In genomic region chr4:82436656-82437055, GRCm38 (mm10) we compare ENCODE assay signal across 17 mouse cellular contexts.
DNase-seq lines count a peak whose midpoint lies in the region; ATAC-seq lines count a peak whose summit lies in the region.
"Had no signal": no experiment of that assay in that cellular context is flagged by ENCODE, and none has a peak within 500 bp of the region (broad histone marks: within the 10 kb centered on the region; RNA-seq: fewer than 3 reads in every experiment).

No protein-coding gene starts in this region.

- peak; percentile 78 for DNase-seq in heart, adult 11 months
- no peak for DNase-seq in heart, adult 9 months (ENCODE audit: low spot score in 2 of 2)
- DNase-seq in intestine, embryonic 14.5 days (ENCODE audit: low spot score), result no peak
- no peak for DNase-seq in lung, postnatal 10 days
- no peak for DNase-seq in gastrocnemius, adult 8-10 months (ENCODE audit: low spot score in 2 of 2)
- DNase-seq: B cell, adult 2 months; cerebellum, adult 11 months; forebrain, postnatal 0 days; gastrocnemius, postnatal 14 days; liver; thymus, adult 2 months had no signal

- peak overlapping the region; percentile 43; the same call in 1 of the 2 replicates for H3K27ac ChIP-seq in intestine, embryonic 14.5 days (ENCODE audit: low read depth)
- no peak overlapping the region for H3K27ac ChIP-seq in intestine, embryonic 16.5 days (ENCODE audit: low read length)
- peak overlapping the region; percentile 95 for H3K27ac ChIP-seq in lung, embryonic 16.5 days (ENCODE audit: low read length)
- H3K27ac ChIP-seq in stomach, embryonic 15.5 days, result peak overlapping the region; percentile 58

- H3K4me1 ChIP-seq in intestine, embryonic 14.5 days (replicated peaks; ENCODE audit: control insufficient read depth, insufficient read depth, low read length), result peaks cover 46% of the 10 kb centered on the region
- peaks cover 22% of the 10 kb centered on the region for H3K4me1 ChIP-seq in intestine, embryonic 16.5 days (ENCODE audit: control insufficient read depth, insufficient read depth, low read length)
- H3K4me1 ChIP-seq in lung, embryonic 16.5 days (replicated peaks; ENCODE audit: control insufficient read depth, insufficient read depth, low read length), result peaks cover 68% of the 10 kb centered on the region
- H3K4me1 ChIP-seq in stomach, embryonic 15.5 days, result peaks cover 18% of the 10 kb centered on the region; the same call in 1 of the 2 replicates

- H3K4me3 ChIP-seq in intestine, embryonic 14.5 days (ENCODE audit: low read depth, low read length), result no peak overlapping the region
- H3K4me3 ChIP-seq in intestine, embryonic 16.5 days (ENCODE audit: low read length), result no peak overlapping the region
- H3K4me3 ChIP-seq in lung, embryonic 16.5 days (ENCODE audit: low read length), result no peak overlapping the region
- H3K4me3 ChIP-seq in stomach, embryonic 15.5 days (replicated peaks), result no peak overlapping the region

- ATAC-seq in intestine, embryonic 14.5 days (replicated peaks; ENCODE audit: low FRiP score, low TSS enrichment, low read depth), result no peak
- ATAC-seq in intestine, embryonic 16.5 days, result no peak
- no peak for ATAC-seq in lung, embryonic 16.5 days (ENCODE audit: low read depth)
- no peak for ATAC-seq in stomach, embryonic 15.5 days (ENCODE audit: insufficient read depth, low FRiP score, low read depth)
- ATAC-seq: activated CD4-positive, CD25-positive, alpha-beta regulatory T cell, adult 4 months; forebrain, postnatal 0 days; hindbrain, embryonic 16.5 days had no signal

- H3K9ac ChIP-seq in intestine, embryonic 14.5 days (ENCODE audit: low read length), result no peak overlapping the region
- H3K9ac ChIP-seq in intestine, embryonic 16.5 days (ENCODE audit: low read depth, low read length), result no peak overlapping the region
- H3K9ac ChIP-seq in lung, embryonic 16.5 days (ENCODE audit: low read length), result 0 out of 2 replicates have a peak overlapping the region, but pooled peaks have one; percentile 21
- no peak overlapping the region for H3K9ac ChIP-seq in stomach, embryonic 15.5 days
- H3K9ac ChIP-seq: forebrain, postnatal 0 days had no signal

- H3K27me3 ChIP-seq in intestine, embryonic 14.5 days (replicated peaks; ENCODE audit: control insufficient read depth, insufficient read depth, low read length), result no peaks in the 10 kb centered on the region
- no peaks in the 10 kb centered on the region for H3K27me3 ChIP-seq in intestine, embryonic 16.5 days (replicated peaks; ENCODE audit: control insufficient read depth, insufficient read depth, low read length)
- no peaks in the 10 kb centered on the region for H3K27me3 ChIP-seq in lung, embryonic 16.5 days (ENCODE audit: control insufficient read depth, insufficient read depth, low read depth, low read length)
- H3K27me3 ChIP-seq in stomach, embryonic 15.5 days (replicated peaks), result no peaks in the 10 kb centered on the region

- no peak overlapping the region for H3K4me2 ChIP-seq in intestine, embryonic 14.5 days (ENCODE audit: low read length)
- H3K4me2 ChIP-seq in intestine, embryonic 16.5 days (ENCODE audit: low read depth, low read length), result no peak overlapping the region
- H3K4me2 ChIP-seq in lung, embryonic 16.5 days (ENCODE audit: low read depth, low read length), result peak overlapping the region; percentile 9; the same call in 1 of the 2 replicates
- no peak overlapping the region for H3K4me2 ChIP-seq in stomach, embryonic 15.5 days
- H3K4me2 ChIP-seq: midbrain, embryonic 11.5 days had no signal

- no peaks in the 10 kb centered on the region for H3K9me3 ChIP-seq in intestine, embryonic 14.5 days (ENCODE audit: control insufficient read depth, low read length)
- no peaks in the 10 kb centered on the region for H3K9me3 ChIP-seq in intestine, embryonic 16.5 days (ENCODE audit: control insufficient read depth, low read length)
- no peaks in the 10 kb centered on the region for H3K9me3 ChIP-seq in lung, embryonic 16.5 days (ENCODE audit: control insufficient read depth, low read length)
- no peaks in the 10 kb centered on the region for H3K9me3 ChIP-seq in stomach, embryonic 15.5 days

- 73% methylated on average over 2 of the region's 2 CpGs for whole genome bisulfite sequencing in intestine, embryonic 14.5 days
- 65% methylated on average over 2 of the region's 2 CpGs for WGBS in intestine, embryonic 16.5 days
- 34% methylated on average over 2 of the region's 2 CpGs for WGBS in lung, embryonic 16.5 days
- 75% methylated on average over 2 of the region's 2 CpGs for WGBS in stomach, embryonic 15.5 days

- H3K36me3 ChIP-seq in intestine, embryonic 14.5 days (ENCODE audit: control insufficient read depth, insufficient read depth, low read length), result no peaks in the 10 kb centered on the region
- no peaks in the 10 kb centered on the region for H3K36me3 ChIP-seq in intestine, embryonic 16.5 days (ENCODE audit: control insufficient read depth, insufficient read depth, low read length)
- H3K36me3 ChIP-seq in lung, embryonic 16.5 days (ENCODE audit: control insufficient read depth, insufficient read depth, low read length), result no peaks in the 10 kb centered on the region
- H3K36me3 ChIP-seq in stomach, embryonic 15.5 days, result no peaks in the 10 kb centered on the region
